Mouse (Mus musculus) stomach, postnatal 0 days (tissue): ENCODE results near the gene Haao. TPM values are rescaled to one million over a fixed set of nuclear protein-coding genes. Genes with fewer than 3 reads are reported as not detected.
A peak's percentile ranks its signal among the peaks of the same experiment; 100 is the strongest.

Source experiments
- ATAC-seq: fragments of 200-750 bp; cut with Nextera tagmentation; 2 replicates; pipeline ENCODE4 v1.8.0; 2017; ENCODE audit not compliant: low FRiP score, low TSS enrichment
- DNase-seq: peaks from one replicate; pipeline ENCODE4 v3.0.0-alpha.2; 2016; ENCODE audit warnings: low spot score
- H3K27ac ChIP-seq: fragments of 300-500 bp; sonication (generic); replicated peaks from 2 replicates; pipeline ENCODE4 v1.5.1; 2014; ENCODE audit warnings: mild to moderate bottlenecking, control low read depth
- H3K27me3 ChIP-seq: fragments of 300-500 bp; sonication (generic); 2 replicates; pipeline ENCODE4 v1.6.1; 2014; ENCODE audit warnings: low read length; ENCODE audit not compliant: control insufficient read depth, insufficient read depth
- H3K36me3 ChIP-seq: fragments of 300-500 bp; sonication (generic); 2 replicates; pipeline ENCODE4 v1.6.1; 2014; ENCODE audit warnings: low read length, mixed read lengths; ENCODE audit not compliant: control insufficient read depth, insufficient read depth
- H3K4me1 ChIP-seq: fragments of 300-500 bp; sonication (generic); replicated peaks from 2 replicates; pipeline ENCODE4 v1.6.1; 2014; ENCODE audit warnings: antibody characterized with exemption; ENCODE audit not compliant: control insufficient read depth, insufficient read depth
- H3K4me2 ChIP-seq: fragments of 300-500 bp; sonication (generic); replicated peaks from 2 replicates; pipeline ENCODE4 v1.6.1; 2014; ENCODE audit warnings: low read depth, mild to moderate bottlenecking, control low read depth, moderate library complexity
- H3K4me3 ChIP-seq: fragments of 300-500 bp; sonication (generic); 2 replicates; pipeline ENCODE4 v1.5.1; 2014; ENCODE audit warnings: low read depth, low read length, control low read depth
- H3K9ac ChIP-seq: fragments of 300-500 bp; sonication (generic); 2 replicates; pipeline ENCODE4 v1.6.1; 2014; ENCODE audit warnings: mild to moderate bottlenecking, low read length, control low read depth, mixed read lengths
- H3K9me3 ChIP-seq: fragments of 300-500 bp; sonication (generic); 2 replicates; pipeline ENCODE4 v1.6.1; 2016; ENCODE audit warnings: low read length; ENCODE audit not compliant: control insufficient read depth
- CTCF ChIP-seq: IDR thresholded peaks from 2 replicates; pipeline ENCODE4 v1.5.1; 2016; ENCODE audit warnings: antibody characterized with exemption, low read depth, mild to moderate bottlenecking, moderate library complexity
- EP300 ChIP-seq: optimal IDR thresholded peaks from 2 replicates; pipeline ENCODE3; 2016; ENCODE audit warnings: antibody characterized with exemption
- WGBS: fragments of 180-500 bp; shearing (Covaris S2); extraction: QIAGEN DNeasy Blood & Tissue Kit; methylation state at CpG from one replicate; pipeline ENCODE4 v1.1.7; 2014; 5-methylcytosine and 5-hydroxymethylcytosine counted together
- polyA plus RNA-seq: library from polyadenylated mRNA; unstranded; fragments of >200 nt; fragmentation: Nextera tagmentation; extraction: Ambion mirVana; gene quantifications from 2 replicates; pipeline ENCODE4 v1.2.1, GENCODE M21; 2015

Haao gene
- 0.13 and 0.36 TPM in 2 replicates for polyA plus RNA-seq

- Histone ChIP-seq H3K27ac (no peak within 1 kb of the TSS), H3K9ac (no peak within 1 kb of the TSS), H3K4me3 (no peak within 1 kb of the TSS), H3K36me3 (no peaks in the 10 kb centered on the region), H3K9me3 (no peaks in the 10 kb centered on the region), H3K27me3 (no peaks in the 10 kb centered on the region), H3K4me1 (no peaks in the 10 kb centered on the region), H3K4me2 (no peak within 1 kb of the TSS)
- no peak for ATAC-seq
- DNase-seq, result no peak
- WGBS, result 71% methylated on average over 3 of the region's 3 CpGs
- TF ChIP-seq CTCF, result no peak
- no peak for TF ChIP-seq EP300
These were observed at the start of gene Haao for GRCm38 (mm10) chr17:83847815-83848214. Gene Haao (minus strand): TSS chr17:83847963.

DNA sequence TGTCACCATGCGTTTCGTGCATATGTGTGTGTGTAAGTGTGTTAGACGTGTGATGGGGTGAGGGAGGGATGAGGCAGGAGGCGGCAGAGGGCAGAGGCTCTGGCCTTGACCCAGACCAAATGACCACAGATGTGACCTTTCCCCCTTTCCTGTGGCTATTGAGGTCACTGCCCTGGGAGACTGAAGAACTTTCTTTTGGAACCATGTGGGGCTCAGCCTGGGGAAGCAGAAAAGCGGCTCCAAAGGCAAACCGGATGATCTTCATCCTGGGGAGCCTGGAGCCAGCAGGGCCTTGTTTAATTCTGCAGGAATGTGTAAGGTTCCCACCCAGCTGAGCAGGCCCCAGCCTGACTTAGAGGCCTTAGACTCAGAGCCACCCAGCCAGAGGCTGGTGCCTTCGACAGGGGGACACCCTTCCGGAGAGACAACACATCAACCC is 49.6 kb upstream of the Haao start:
- ATAC-seq, result peak; percentile 25; the same call in 1 of the 2 replicates
- no peaks in the 10 kb centered on the region for H3K36me3 ChIP-seq
- no peaks in the 10 kb centered on the region for H3K27me3 ChIP-seq
- H3K27ac ChIP-seq, result peak overlapping the region; percentile 87
- H3K4me3 ChIP-seq, result no peak overlapping the region
- no peak overlapping the region for H3K4me2 ChIP-seq
- peak overlapping the region; percentile 35; the same call in 1 of the 2 replicates for H3K9ac ChIP-seq
- TF ChIP-seq CTCF (no peak), EP300 (no peak)
- 51% methylated on average over 8 of the region's 8 CpGs for WGBS
- H3K4me1 ChIP-seq, result peaks cover 16% of the 10 kb centered on the region
- H3K9me3 ChIP-seq, result no peaks in the 10 kb centered on the region
- DNase-seq, result no peak

DNA sequence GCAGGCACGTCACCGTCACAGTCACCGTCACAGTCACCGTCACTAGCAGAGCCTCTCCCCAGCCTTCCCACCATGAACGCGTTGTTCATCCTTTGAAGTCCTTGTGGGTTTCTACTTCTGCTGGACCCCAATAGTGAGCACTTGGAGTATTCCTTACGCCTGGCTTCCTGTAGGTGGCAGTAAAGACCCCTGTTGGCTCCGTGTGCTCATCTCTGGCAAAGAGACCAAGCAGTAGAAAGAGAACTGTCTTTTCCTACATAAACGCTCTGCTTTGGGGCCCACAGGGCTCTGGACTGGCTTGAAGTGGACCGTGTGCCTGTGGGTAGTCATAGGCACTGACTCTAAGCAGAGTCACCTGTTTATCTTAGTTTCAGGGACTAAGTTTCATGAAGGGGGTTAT is 49.0 kb upstream of the Haao start:
- H3K4me2 ChIP-seq, result no peak overlapping the region
- TF ChIP-seq CTCF (peak; percentile 91), EP300 (no peak)
- H3K27ac ChIP-seq, result peak overlapping the region; percentile 87
- 23% methylated on average over 10 of the region's 10 CpGs for WGBS
- no peaks in the 10 kb centered on the region for H3K36me3 ChIP-seq
- H3K4me3 ChIP-seq, result no peak overlapping the region
- ATAC-seq (peak; percentile 30), DNase-seq (peak; percentile 48)
- peaks cover 16% of the 10 kb centered on the region for H3K4me1 ChIP-seq
- no peaks in the 10 kb centered on the region for H3K27me3 ChIP-seq
- H3K9ac ChIP-seq, result no peak overlapping the region
- H3K9me3 ChIP-seq, result no peaks in the 10 kb centered on the region

DNA sequence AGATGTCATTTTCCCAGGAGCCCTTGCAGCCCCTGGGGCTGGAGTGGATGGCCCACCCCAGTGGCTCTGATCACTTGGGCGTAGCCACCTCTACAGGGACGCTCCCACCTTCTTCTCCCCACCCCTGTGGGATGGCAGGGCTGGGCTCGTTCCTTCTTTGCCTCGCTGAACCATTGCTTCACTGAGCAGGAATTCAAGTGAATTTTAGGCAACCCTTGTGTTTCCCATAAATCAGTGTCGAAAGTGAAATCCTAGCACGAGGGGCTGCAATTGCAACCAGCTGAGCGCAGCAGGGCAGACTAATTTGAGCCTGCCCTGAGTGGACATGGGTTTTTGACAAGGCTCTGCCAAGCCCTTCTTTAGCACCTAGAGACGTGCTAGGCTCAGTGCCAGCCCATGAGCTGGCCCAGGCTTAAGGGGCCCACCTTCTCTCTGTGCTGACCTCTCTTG is 47.6 kb upstream of the Haao start:
- no peaks in the 10 kb centered on the region for H3K9me3 ChIP-seq
- 41% methylated on average over 8 of the region's 8 CpGs for WGBS
- H3K27me3 ChIP-seq, result no peaks in the 10 kb centered on the region
- H3K4me2 ChIP-seq, result no peak overlapping the region
- no peak overlapping the region for H3K4me3 ChIP-seq
- peak overlapping the region; percentile 8; the same call in 1 of the 2 replicates for H3K9ac ChIP-seq
- DNase-seq (no peak), ATAC-seq (peak; percentile 30; the same call in 1 of the 2 replicates)
- no peak for TF ChIP-seq CTCF
- TF ChIP-seq EP300, result no peak
- H3K36me3 ChIP-seq, result no peaks in the 10 kb centered on the region
- H3K4me1 ChIP-seq, result peaks cover 21% of the 10 kb centered on the region
- H3K27ac ChIP-seq, result peak overlapping the region; percentile 87

- no peak for TF ChIP-seq EP300
- TF ChIP-seq CTCF, result no peak
- Histone ChIP-seq H3K27ac (0 out of 2 replicates have a peak overlapping the region, but pooled peaks have one; percentile 18), H3K9ac (no peak overlapping the region), H3K4me2 (no peak overlapping the region), H3K4me3 (no peak overlapping the region), H3K27me3 (no peaks in the 10 kb centered on the region), H3K4me1 (peaks cover 22% of the 10 kb centered on the region), H3K36me3 (no peaks in the 10 kb centered on the region), H3K9me3 (no peaks in the 10 kb centered on the region)
- 68% methylated on average over 4 of the region's 4 CpGs for WGBS
- ATAC-seq (no peak), DNase-seq (no peak)
These were observed 45.4 kb upstream of the Haao start for GRCm38 (mm10) chr17:83893134-83893533.

GRCm38 (mm10) chr17:83891864-83892263 is 44.1 kb upstream of the Haao start:
- Histone ChIP-seq H3K4me1 (peaks cover 16% of the 10 kb centered on the region), H3K27me3 (no peaks in the 10 kb centered on the region), H3K9me3 (no peaks in the 10 kb centered on the region), H3K27ac (no peak overlapping the region), H3K4me2 (no peak overlapping the region), H3K9ac (no peak overlapping the region; the same call in 1 of the 2 replicates), H3K4me3 (no peak overlapping the region), H3K36me3 (no peaks in the 10 kb centered on the region)
- 64% methylated on average over 9 of the region's 9 CpGs for WGBS
- ATAC-seq (no peak), DNase-seq (no peak)
- no peak for TF ChIP-seq EP300
- TF ChIP-seq CTCF, result no peak
